Mouse (Mus musculus): Measurements from ENCODE around the gene Strip2.

The Strip2 gene

GRCm38 (mm10) chr6:30009204-30009603 is 92.4 kb downstream of the Strip2 start:
- ATAC-seq (ENCODE audit: low TSS enrichment) = no peak

Data from frontal cortex, adult (tissue).